Mouse (Mus musculus) layer of hippocampus, adult 2 months (tissue): Measurements from ENCODE around the gene Itgb1bp1. TPM values are rescaled to one million over a fixed set of nuclear protein-coding genes. Genes with fewer than 3 reads are reported as not detected.

Experiments
- DNase-seq, 2 experiments: peaks; one replicate each; pipeline ENCODE4 v3.0.0; 2022; ENCODE audit warnings: low spot score in 2 of 2
- H3K27ac ChIP-seq: fragments of 200-600 bp; 2 replicates; pipeline ENCODE4 v1.8.1; 2022
- H3K4me3 ChIP-seq: fragments of 200-600 bp; 2 replicates; pipeline ENCODE4 v1.8.1; 2022; ENCODE audit warnings: mild to moderate bottlenecking
- CTCF ChIP-seq: fragments of 200-600 bp; conservative IDR thresholded peaks from 2 replicates; pipeline ENCODE4 v1.8.1; 2022; ENCODE audit warnings: antibody characterized with exemption, mild to moderate bottlenecking, moderate library complexity
- long read RNA-seq, 2 experiments: library from polyadenylated mRNA; stranded (forward); transcript quantifications; one replicate each; pipeline ENCODE4 v2.0.0; 2021; ENCODE audit warnings: borderline mapping rate in 2 of 2
- total RNA-seq, 2 experiments: library from RNA; stranded (reverse); gene quantifications; 2 replicates each; pipeline ENCODE4 v1.2.3; 2021

Gene Itgb1bp1
- 10 to 100 TPM; 38.4 to 40.8 TPM for total RNA-seq
- long read RNA-seq, experiment 1, transcript Itgb1bp1-201 (7 exons, 1,921 nt): major isoform, 14 of 21 reads
- long read RNA-seq, experiment 1, partial matches to known transcripts: 0 of 21 reads
- long read RNA-seq, experiment 1, other reads (novel, unspliced or antisense): 3 of 21 reads
- long read RNA-seq, experiment 2, transcript Itgb1bp1-201 (7 exons, 1,921 nt): major isoform, 21 of 35 reads
- long read RNA-seq, experiment 2, transcript Itgb1bp1-206 (7 exons, 1,701 nt): minor isoform, 7 of 35 reads
- long read RNA-seq, experiment 2, partial matches to known transcripts: 1 of 35 reads
- long read RNA-seq, experiment 2, other reads (novel, unspliced or antisense): 6 of 35 reads

- DNase-seq: peak; percentile 98 to 100
- Histone ChIP-seq H3K4me3 (peak within 1 kb of the TSS; percentile 80), H3K27ac (peak within 1 kb of the TSS; percentile 93)
- TF ChIP-seq CTCF: no peak
Measured at GRCm38 (mm10) chr12:21286243-21286622, at the start of gene Itgb1bp1. Gene Itgb1bp1, minus strand, starts transcription at chr12:21286284.

- Histone ChIP-seq H3K27ac (no peak overlapping the region), H3K4me3 (no peak overlapping the region)
- TF ChIP-seq CTCF: no peak
- DNase-seq: peak; percentile 74 to 81
Measured at GRCm38 (mm10) chr12:21335869-21336268, 49.8 kb upstream of the Itgb1bp1 start.

GRCm38 (mm10) chr12:21333766-21334165 is 47.7 kb upstream of the Itgb1bp1 start:
- TF ChIP-seq CTCF: no peak
- H3K4me3 ChIP-seq: no peak overlapping the region
- no peak for DNase-seq
- no peak overlapping the region for H3K27ac ChIP-seq

GRCm38 (mm10) chr12:21333021-21333420 is 46.9 kb upstream of the Itgb1bp1 start:
- no peak overlapping the region for H3K27ac ChIP-seq

GRCm38 (mm10) chr12:21331711-21332110 is 45.6 kb upstream of the Itgb1bp1 start:
- TF ChIP-seq CTCF: no peak
- no peak for DNase-seq
- no peak overlapping the region for H3K27ac ChIP-seq
- no peak overlapping the region for H3K4me3 ChIP-seq

More at GRCm38 (mm10) chr12:21333021-21333420, 46.9 kb upstream of the Itgb1bp1 start:
- TF ChIP-seq CTCF: no peak
- DNase-seq: no peak
- H3K4me3 ChIP-seq: no peak overlapping the region

- Histone ChIP-seq H3K27ac (no peak overlapping the region), H3K4me3 (no peak overlapping the region)
- TF ChIP-seq CTCF: no peak
- DNase-seq: no peak
Measured at GRCm38 (mm10) chr12:21330961-21331576, 45.0 kb upstream of the Itgb1bp1 start.

- Histone ChIP-seq H3K4me3 (no peak overlapping the region), H3K27ac (no peak overlapping the region)
- no peak for TF ChIP-seq CTCF
- no peak for DNase-seq
Measured at GRCm38 (mm10) chr12:21329661-21330400, 43.7 kb upstream of the Itgb1bp1 start.

GRCm38 (mm10) chr12:21326325-21326724 is 40.2 kb upstream of the Itgb1bp1 start:
- H3K4me3 ChIP-seq: no peak overlapping the region
- no peak for TF ChIP-seq CTCF
- no peak overlapping the region for H3K27ac ChIP-seq
- DNase-seq: no peak

GRCm38 (mm10) chr12:21325266-21325665 is 39.2 kb upstream of the Itgb1bp1 start:
- Histone ChIP-seq H3K27ac (no peak overlapping the region), H3K4me3 (no peak overlapping the region)
- TF ChIP-seq CTCF: no peak
- no peak for DNase-seq

- no peak for TF ChIP-seq CTCF
- Histone ChIP-seq H3K4me3 (no peak overlapping the region), H3K27ac (no peak overlapping the region)
- no peak for DNase-seq
Measured at GRCm38 (mm10) chr12:21324101-21324500, 38.0 kb upstream of the Itgb1bp1 start.

- no peak overlapping the region for H3K4me3 ChIP-seq
- DNase-seq: no peak
- H3K27ac ChIP-seq: no peak overlapping the region
- no peak for TF ChIP-seq CTCF
Measured at GRCm38 (mm10) chr12:21322856-21323255, 36.8 kb upstream of the Itgb1bp1 start.

- no peak for TF ChIP-seq CTCF
- Histone ChIP-seq H3K4me3 (no peak overlapping the region), H3K27ac (no peak overlapping the region)
- DNase-seq: no peak
Measured at GRCm38 (mm10) chr12:21322296-21322695, 36.2 kb upstream of the Itgb1bp1 start.

GRCm38 (mm10) chr12:21321170-21321569 is 35.1 kb upstream of the Itgb1bp1 start:
- Histone ChIP-seq H3K4me3 (no peak overlapping the region), H3K27ac (no peak overlapping the region)
- no peak for DNase-seq
- TF ChIP-seq CTCF: no peak

GRCm38 (mm10) chr12:21320317-21320716 is 34.2 kb upstream of the Itgb1bp1 start:
- TF ChIP-seq CTCF: no peak
- Histone ChIP-seq H3K4me3 (no peak overlapping the region), H3K27ac (no peak overlapping the region)
- DNase-seq: no peak
